Mouse (Mus musculus): ENCODE measurements around the gene Naa20. TPM values are rescaled to one million over a fixed set of nuclear protein-coding genes. Genes with fewer than 3 reads are reported as not detected.

Gene Naa20
- polyA plus RNA-seq, 1 experiment from 2014 or later, result 119 TPM

GRCm38 (mm10) chr2:145961861-145962260 is 60.0 kb downstream of the Naa20 start:
- H3K27ac ChIP-seq (replicated peaks), result no peak overlapping the region
- ATAC-seq (ENCODE audit: low FRiP score, low read depth), result no peak
- H3K27me3 ChIP-seq, result peaks cover 15% of the 10 kb centered on the region
- no peak overlapping the region for H3K9ac ChIP-seq (replicated peaks)
- H3K4me1 ChIP-seq, result peaks cover 9% of the 10 kb centered on the region; the same call in 1 of the 2 replicates
- H3K9me3 ChIP-seq, result no peaks in the 10 kb centered on the region
- H3K4me2 ChIP-seq (replicated peaks), result no peak overlapping the region
- H3K4me3 ChIP-seq, result no peak overlapping the region
- H3K36me3 ChIP-seq, result no peaks in the 10 kb centered on the region
- 87% methylated on average over 5 of the region's 5 CpGs for WGBS

Small RNAs within 50 kb of the gene (microRNA-seq; reads per million reads assigned to microRNA genes)
- gene Gm25026, result not detected

Other genes with a start within 250 kb of the Naa20 start
- gene Rin2, start 226.9 kb upstream of the Naa20 start, polyA plus RNA-seq (2016; fragmentation: Nextera tagmentation; extraction: Ambion mirVana), result 14.8 and 16.8 TPM in 2 replicates
- 1.9 and 2.3 TPM in 2 replicates for gene Cfap61, start 32.7 kb downstream of the Naa20 start, polyA plus RNA-seq (2016; fragmentation: Nextera tagmentation; extraction: Ambion mirVana)
- gene Crnkl1, start 32.9 kb downstream of the Naa20 start, polyA plus RNA-seq (2016; fragmentation: Nextera tagmentation; extraction: Ambion mirVana), result 40.9 and 41.0 TPM in 2 replicates

Measured in midbrain, embryonic 12.5 days (tissue).